Mouse (Mus musculus) liver, embryonic 15.5 days (tissue): ENCODE measurements around the gene Wdr25. TPM values are rescaled to one million over a fixed set of nuclear protein-coding genes. Genes with fewer than 3 reads are reported as not detected.

ENCODE experiments used
- ATAC-seq: fragments of 200-750 bp; cut with Nextera tagmentation; 2 replicates; pipeline ENCODE4 v1.8.0; 2017; ENCODE audit warnings: moderate number of reproducible peaks, mild to moderate bottlenecking, moderate library complexity; ENCODE audit not compliant: insufficient read depth
- H3K27ac ChIP-seq: fragments of 300-500 bp; sonication (generic); replicated peaks from 2 replicates; pipeline ENCODE4 v1.5.1; 2015; ENCODE audit warnings: mild to moderate bottlenecking, inconsistent platforms
- H3K27me3 ChIP-seq: fragments of 300-500 bp; sonication (generic); 2 replicates; pipeline ENCODE4 v1.6.1; 2015; ENCODE audit warnings: mild to moderate bottlenecking, inconsistent platforms
- H3K36me3 ChIP-seq: fragments of 300-500 bp; sonication (generic); replicated peaks from 2 replicates; pipeline ENCODE4 v1.6.1; 2015; ENCODE audit warnings: moderate library complexity, mild to moderate bottlenecking, inconsistent platforms
- H3K4me1 ChIP-seq: fragments of 300-500 bp; sonication (generic); replicated peaks from 2 replicates; pipeline ENCODE4 v1.6.1; 2015; ENCODE audit warnings: inconsistent platforms
- H3K4me2 ChIP-seq: fragments of 300-500 bp; sonication (generic); 2 replicates; pipeline ENCODE4 v1.6.1; 2015; ENCODE audit warnings: moderate library complexity, mild to moderate bottlenecking, inconsistent platforms
- H3K4me3 ChIP-seq: fragments of 300-500 bp; sonication (generic); replicated peaks from 2 replicates; pipeline ENCODE4 v1.5.1; 2015; ENCODE audit warnings: mild to moderate bottlenecking, inconsistent platforms
- H3K9ac ChIP-seq: fragments of 300-500 bp; sonication (generic); 2 replicates; pipeline ENCODE4 v1.6.1; 2015; ENCODE audit warnings: moderate library complexity, mild to moderate bottlenecking, inconsistent platforms
- H3K9me3 ChIP-seq: fragments of 300-500 bp; sonication (generic); replicated peaks from 2 replicates; pipeline ENCODE4 v1.6.1; 2016; ENCODE audit warnings: inconsistent platforms
- WGBS: fragments of 180-500 bp; shearing (Covaris S2); methylation state at CpG from one replicate; pipeline ENCODE4 v1.1.7; 2015; ENCODE audit warnings: mixed read lengths; ENCODE audit not compliant: insufficient replicate concordance; 5-methylcytosine and 5-hydroxymethylcytosine counted together
- polyA plus RNA-seq: library from polyadenylated mRNA; unstranded; fragments of >200 nt; fragmentation: Nextera tagmentation; extraction: Ambion mirVana; gene quantifications from 2 replicates; pipeline ENCODE4 v1.2.1, GENCODE M21; 2015

The Wdr25 gene
- polyA plus RNA-seq, 1 experiment from 2014 or later = 2.4 TPM

GRCm38 (mm10) chr12:109067561-109068135 is 174.2 kb downstream of the Wdr25 start:
- Histone ChIP-seq H3K9me3 (no peaks in the 10 kb centered on the region), H3K4me3 (peak overlapping the region; percentile 48), H3K36me3 (no peaks in the 10 kb centered on the region), H3K27me3 (peaks cover 35% of the 10 kb centered on the region), H3K4me1 (peaks cover 3% of the 10 kb centered on the region; the same call in 1 of the 2 replicates), H3K9ac (peak overlapping the region; percentile 11; the same call in 1 of the 2 replicates), H3K27ac (no peak overlapping the region), H3K4me2 (peak overlapping the region; percentile 64)
- peak; percentile 54 for ATAC-seq
- 2% methylated on average over 58 of the region's 59 CpGs for WGBS

DNA sequence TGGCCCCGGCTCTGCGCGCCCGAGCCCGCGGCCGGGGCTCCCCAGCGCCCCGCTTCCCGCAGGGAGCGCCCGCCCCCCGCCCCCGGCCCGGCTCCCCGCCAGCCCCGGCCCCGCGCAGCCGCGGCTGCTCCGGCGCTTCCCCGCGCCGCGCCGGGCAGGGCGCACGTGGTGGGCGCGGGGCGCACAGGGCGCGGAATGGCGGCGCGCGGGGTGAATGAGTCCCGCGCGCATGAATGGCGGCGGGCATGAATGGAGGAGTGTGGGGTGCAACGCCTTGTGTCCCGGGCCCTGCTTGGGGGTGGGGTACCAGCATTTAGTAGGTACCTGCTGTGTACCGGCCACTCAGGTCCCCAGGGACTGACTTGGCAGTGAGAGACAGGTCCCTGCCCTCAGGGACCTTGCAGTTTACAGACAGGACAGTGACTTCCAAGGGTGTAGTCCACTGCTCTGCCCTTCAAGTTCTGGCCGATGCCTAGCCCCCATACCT is 174.8 kb downstream of the Wdr25 start, which contains the start of gene Begain:
Gene Begain, minus strand, starts transcription at position 51 of the 487 bp plus-strand sequence.
- Histone ChIP-seq H3K27me3 (peaks cover 35% of the 10 kb centered on the region), H3K4me1 (peaks cover 3% of the 10 kb centered on the region; the same call in 1 of the 2 replicates), H3K9me3 (no peaks in the 10 kb centered on the region), H3K4me2 (peak within 1 kb of the TSS; percentile 64), H3K27ac (no peak within 1 kb of the TSS), H3K36me3 (no peaks in the 10 kb centered on the region), H3K9ac (peak within 1 kb of the TSS; percentile 11; the same call in 1 of the 2 replicates), H3K4me3 (peak within 1 kb of the TSS; percentile 48)
- 2% methylated on average over 40 of the region's 48 CpGs for WGBS
- no peak for ATAC-seq

GRCm38 (mm10) chr12:109068738-109069137 is 175.3 kb downstream of the Wdr25 start:
- no peak for ATAC-seq
- WGBS = 31% methylated on average over 7 of the region's 7 CpGs
- Histone ChIP-seq H3K4me1 (peaks cover 3% of the 10 kb centered on the region; the same call in 1 of the 2 replicates), H3K4me2 (no peak overlapping the region), H3K27ac (no peak overlapping the region), H3K9me3 (no peaks in the 10 kb centered on the region), H3K36me3 (no peaks in the 10 kb centered on the region), H3K9ac (no peak overlapping the region), H3K27me3 (peaks cover 35% of the 10 kb centered on the region), H3K4me3 (no peak overlapping the region)

DNA sequence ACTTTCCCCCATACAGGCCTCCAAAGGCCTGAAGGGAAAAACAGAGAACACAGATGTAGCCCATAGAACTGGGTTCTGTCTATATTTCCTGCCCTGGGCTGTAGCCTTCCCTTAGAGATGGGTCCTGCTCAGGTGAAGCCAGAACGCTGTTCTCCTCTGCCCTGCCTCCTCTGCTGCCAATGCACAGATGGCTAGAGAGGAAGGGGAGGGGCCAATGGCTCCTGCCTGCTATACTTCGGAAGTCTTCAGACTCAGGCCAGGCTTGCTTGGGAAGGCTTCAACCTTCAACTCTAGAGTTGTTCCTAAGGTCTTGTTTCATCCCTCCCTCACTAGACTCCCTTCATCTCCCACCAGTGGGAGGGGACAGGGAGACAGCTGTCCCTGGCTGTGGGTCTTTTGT is 176.3 kb downstream of the Wdr25 start:
- no peak overlapping the region for H3K4me2 ChIP-seq
- H3K36me3 ChIP-seq = no peaks in the 10 kb centered on the region
- H3K27ac ChIP-seq = no peak overlapping the region
- ATAC-seq = no peak
- no peak overlapping the region for H3K9ac ChIP-seq
- H3K9me3 ChIP-seq = no peaks in the 10 kb centered on the region
- WGBS = 18% methylated on average over 2 of the region's 2 CpGs
- no peak overlapping the region for H3K4me3 ChIP-seq
- peaks cover 3% of the 10 kb centered on the region; the same call in 1 of the 2 replicates for H3K4me1 ChIP-seq
- H3K27me3 ChIP-seq = peaks cover 35% of the 10 kb centered on the region

DNA sequence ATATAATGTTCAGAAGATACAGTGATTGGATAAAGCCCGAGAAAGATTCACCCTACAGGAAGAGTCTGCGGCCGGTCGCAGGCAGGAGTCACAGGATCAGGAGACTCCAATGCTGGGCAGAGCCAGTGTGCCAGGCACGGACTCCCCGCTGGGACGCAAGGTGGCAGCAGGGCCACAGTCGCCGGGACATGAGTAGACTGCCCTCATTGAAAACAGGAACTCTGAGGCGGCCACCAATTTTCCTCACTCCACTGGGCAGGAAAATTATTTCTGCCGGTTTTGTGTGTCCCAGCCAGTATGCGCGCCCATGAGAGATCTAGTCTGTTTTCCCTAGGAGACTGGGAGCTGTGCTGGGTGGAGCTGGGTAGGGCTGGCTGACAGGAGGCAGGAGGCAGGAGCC is 177.8 kb downstream of the Wdr25 start:
- Histone ChIP-seq H3K4me2 (no peak overlapping the region), H3K9me3 (no peaks in the 10 kb centered on the region), H3K27ac (no peak overlapping the region), H3K27me3 (peaks cover 35% of the 10 kb centered on the region), H3K4me3 (no peak overlapping the region), H3K4me1 (peaks cover 3% of the 10 kb centered on the region; the same call in 1 of the 2 replicates), H3K36me3 (no peaks in the 10 kb centered on the region), H3K9ac (no peak overlapping the region)
- ATAC-seq = no peak
- 68% methylated on average over 13 of the region's 13 CpGs for WGBS

GRCm38 (mm10) chr12:109074106-109074505 is 180.7 kb downstream of the Wdr25 start:
- 49% methylated on average over 6 of the region's 6 CpGs for WGBS
- no peak for ATAC-seq
- Histone ChIP-seq H3K36me3 (no peaks in the 10 kb centered on the region), H3K4me1 (no peaks in the 10 kb centered on the region), H3K27ac (no peak overlapping the region), H3K4me2 (no peak overlapping the region), H3K4me3 (no peak overlapping the region), H3K9ac (no peak overlapping the region), H3K27me3 (peaks cover 10% of the 10 kb centered on the region), H3K9me3 (no peaks in the 10 kb centered on the region)

GRCm38 (mm10) chr12:109074777-109075285 is 181.4 kb downstream of the Wdr25 start:
- H3K27ac ChIP-seq = no peak overlapping the region
- H3K9ac ChIP-seq = no peak overlapping the region
- H3K36me3 ChIP-seq = no peaks in the 10 kb centered on the region
- H3K4me2 ChIP-seq = no peak overlapping the region
- no peaks in the 10 kb centered on the region for H3K4me1 ChIP-seq
- peaks cover 4% of the 10 kb centered on the region for H3K27me3 ChIP-seq
- WGBS = 37% methylated on average over 2 of the region's 2 CpGs
- ATAC-seq = no peak
- H3K4me3 ChIP-seq = no peak overlapping the region
- H3K9me3 ChIP-seq = no peaks in the 10 kb centered on the region

DNA sequence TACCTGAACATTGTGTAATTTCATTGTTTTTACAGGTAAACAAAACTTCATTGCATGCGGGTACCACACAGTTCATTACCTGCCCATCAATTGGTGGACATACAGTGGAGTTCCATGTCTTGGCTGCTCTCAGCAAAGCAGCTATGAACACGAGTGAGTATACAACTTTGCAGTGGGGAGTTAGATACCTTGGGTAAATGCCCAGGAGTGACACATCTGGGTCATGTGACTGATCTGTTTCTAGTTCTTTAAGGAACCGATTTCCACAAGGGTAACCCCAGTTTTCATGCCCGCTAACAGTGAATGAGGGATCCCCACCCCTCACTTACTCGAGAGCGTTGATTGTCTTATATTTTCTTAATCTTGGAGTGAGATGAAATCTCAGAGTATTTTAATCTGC is 183.6 kb downstream of the Wdr25 start:
- H3K27me3 ChIP-seq = no peaks in the 10 kb centered on the region; the same call in 1 of the 2 replicates
- no peak overlapping the region for H3K4me2 ChIP-seq
- no peak overlapping the region for H3K4me3 ChIP-seq

More for the DNA sequence above, 183.6 kb downstream of the Wdr25 start:
- no peaks in the 10 kb centered on the region for H3K4me1 ChIP-seq
- no peak for ATAC-seq
- H3K27ac ChIP-seq = no peak overlapping the region
- WGBS = 62% methylated on average over 6 of the region's 6 CpGs
- no peaks in the 10 kb centered on the region for H3K36me3 ChIP-seq
- no peaks in the 10 kb centered on the region for H3K9me3 ChIP-seq
- no peak overlapping the region for H3K9ac ChIP-seq

Other genes starting within 250 kb of the Wdr25 start
- gene Degs2, start 191.3 kb upstream of the Wdr25 start, polyA plus RNA-seq = 0.08 and 0.12 TPM in 2 replicates
- 7.6 and 8.8 TPM in 2 replicates for gene Yy1, start 100.7 kb upstream of the Wdr25 start, polyA plus RNA-seq
- gene Slc25a29, start 57.7 kb upstream of the Wdr25 start, polyA plus RNA-seq = 1.3 and 1.4 TPM in 2 replicates
- gene Slc25a47, start 57.6 kb upstream of the Wdr25 start, polyA plus RNA-seq = 13.2 and 23.3 TPM in 2 replicates
- 25.6 and 25.9 TPM in 2 replicates for gene Wars, start 543 bp downstream of the Wdr25 start, polyA plus RNA-seq
- gene Begain, start 174.6 kb downstream of the Wdr25 start, polyA plus RNA-seq = 0.69 and 1.1 TPM in 2 replicates